ENCODE assay signal across 8 mouse cellular contexts in the genomic region with DNA sequence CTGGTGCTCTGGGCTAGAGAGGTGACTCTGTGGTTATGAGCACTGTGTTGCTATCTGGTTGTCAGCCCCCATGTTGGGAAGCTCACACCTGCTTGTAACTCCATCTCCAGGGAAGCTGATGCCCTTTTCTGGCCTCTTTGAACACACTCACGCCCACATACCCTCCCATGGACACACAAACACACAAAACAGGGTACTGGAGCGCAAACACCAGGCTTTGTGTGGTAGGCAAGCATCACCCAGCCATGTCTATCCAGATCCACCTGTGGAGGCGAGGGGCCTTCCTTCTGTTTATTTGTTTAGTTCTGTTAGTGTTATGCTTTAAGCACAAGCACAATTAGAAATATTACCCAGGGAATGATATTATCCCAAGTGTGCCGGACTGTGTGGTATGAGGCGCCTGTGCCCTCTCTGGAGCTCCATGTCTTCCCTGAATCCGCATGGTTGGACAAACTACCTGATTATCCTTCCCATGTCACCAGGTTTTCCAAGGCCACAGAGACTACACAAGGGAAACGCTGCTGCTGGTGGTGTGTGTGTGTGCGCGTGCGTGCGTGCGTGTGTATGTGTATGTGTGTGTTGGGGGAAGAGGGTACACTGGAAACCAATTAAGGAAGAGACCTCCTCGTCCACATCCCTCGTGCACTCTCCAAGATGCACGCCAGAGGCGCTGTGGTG. TPM values are rescaled to one million over a fixed set of nuclear protein-coding genes. Genes with fewer than 3 reads are reported as not detected.
DNase-seq lines count a peak whose midpoint lies in the region; ATAC-seq and TF ChIP-seq lines count a peak whose summit lies in the region.

No protein-coding gene starts in this region.

- peak; percentile 39; the same call in 1 of the 2 replicates for ATAC-seq in frontal cortex, adult (ENCODE audit: low TSS enrichment)
- peak; percentile 11; the same call in 1 of the 2 replicates for ATAC-seq in hindbrain, embryonic 11.5 days (ENCODE audit: low FRiP score)
- no peak; the same call in 1 of the 2 replicates for ATAC-seq in liver, postnatal 0 days

- peak overlapping the region; percentile 85 for H3K4me2 ChIP-seq in hindbrain, embryonic 11.5 days (replicated peaks; ENCODE audit: low read depth, low read length)
- peak overlapping the region; percentile 85 for H3K4me2 ChIP-seq in liver, postnatal 0 days (ENCODE audit: low read depth, low read length)

- 32% methylated on average over 16 of the region's 16 CpGs for WGBS in hindbrain, embryonic 11.5 days
- 29% methylated on average over 16 of the region's 16 CpGs for WGBS in liver, postnatal 0 days (ENCODE audit: insufficient replicate concordance)
- WGBS in small intestine, adult 2 months = 32% methylated on average over 16 of the region's 16 CpGs

- no peaks in the 10 kb centered on the region for H3K36me3 ChIP-seq in hindbrain, embryonic 11.5 days (ENCODE audit: control insufficient read depth, insufficient read depth, low read length)
- 0 out of 2 replicates have a peak, but pooled peaks cover 5% of the 10 kb centered on the region for H3K36me3 ChIP-seq in liver, postnatal 0 days (replicated peaks; ENCODE audit: insufficient read depth, low read length)
- H3K36me3 ChIP-seq in small intestine, adult 2 months (ENCODE audit: control insufficient read depth, insufficient read depth, low read length) = no peaks in the 10 kb centered on the region

- peak overlapping the region; percentile 62; the same call in 1 of the 2 replicates for H3K27ac ChIP-seq in hindbrain, embryonic 11.5 days (ENCODE audit: low read depth, low read length)
- H3K27ac ChIP-seq in liver, postnatal 0 days (ENCODE audit: low read depth) = peak overlapping the region; percentile 74; the same call in 1 of the 2 replicates
- H3K27ac ChIP-seq in small intestine, adult 2 months (ENCODE audit: insufficient read depth, low read depth, low read length) = peak overlapping the region; percentile 59; the same call in 1 of the 2 replicates

- H3K4me3 ChIP-seq in hindbrain, embryonic 11.5 days (ENCODE audit: low read depth, low read length) = peak overlapping the region; percentile 49
- H3K4me3 ChIP-seq in liver, postnatal 0 days (ENCODE audit: low read depth, low read length) = peak overlapping the region; percentile 58
- peak overlapping the region; percentile 59 for H3K4me3 ChIP-seq in small intestine, adult 2 months (ENCODE audit: low read depth, low read length)

- no peak for DNase-seq in frontal cortex, adult 2 months (ENCODE audit: extremely low spot score in 1 of 2, low spot score in 1 of 2)
- peak; percentile 22 to 70 for DNase-seq in spleen, postnatal 10 days (ENCODE audit: low spot score in 2 of 2)
- DNase-seq in spleen, adult 12 weeks (ENCODE audit: low spot score) = no peak
- DNase-seq in hindbrain, embryonic 11.5 days (ENCODE audit: low spot score) = peak; percentile 89
- DNase-seq in liver, postnatal 0 days = no peak
- DNase-seq in Muller cell, postnatal 12 days (ENCODE audit: inconsistent ontology term) = no peak

- H3K9me3 ChIP-seq in hindbrain, embryonic 11.5 days (ENCODE audit: control insufficient read depth, low read length) = no peaks in the 10 kb centered on the region
- no peaks in the 10 kb centered on the region for H3K9me3 ChIP-seq in liver, postnatal 0 days (ENCODE audit: low read length)

- no peak overlapping the region for H3K9ac ChIP-seq in hindbrain, embryonic 11.5 days (ENCODE audit: low read depth, low read length)
- H3K9ac ChIP-seq in liver, postnatal 0 days (replicated peaks) = no peak overlapping the region; the same call in 1 of the 2 replicates

- H3K27me3 ChIP-seq in hindbrain, embryonic 11.5 days (ENCODE audit: control insufficient read depth, insufficient read depth, low read length) = no peaks in the 10 kb centered on the region
- no peaks in the 10 kb centered on the region for H3K27me3 ChIP-seq in liver, postnatal 0 days (ENCODE audit: insufficient read depth, low read length)
- H3K27me3 ChIP-seq in small intestine, adult 2 months (ENCODE audit: control insufficient read depth, insufficient read depth, low read length) = no peaks in the 10 kb centered on the region

- no peak for TF ChIP-seq EP300 in liver, postnatal 0 days (IDR thresholded peaks at IDR 0.05; ENCODE audit: low read depth)

- TF ChIP-seq POLR2A in small intestine, adult 2 months (IDR thresholded peaks at IDR 0.05; ENCODE audit: low read depth, low read length) = no peak

- peak; percentile 81 for TF ChIP-seq CTCF in liver, postnatal 0 days (IDR thresholded peaks at IDR 0.05; ENCODE audit: low read depth)
- peak; percentile 79 for TF ChIP-seq CTCF in small intestine, adult 2 months (IDR thresholded peaks at IDR 0.05; ENCODE audit: extremely low read depth, insufficient read length, insufficient replicate concordance, low read depth, low read length)

- H3K4me1 ChIP-seq in hindbrain, embryonic 11.5 days (replicated peaks; ENCODE audit: control insufficient read depth, insufficient read depth, low read length) = no peaks in the 10 kb centered on the region; the same call in 1 of the 2 replicates
- peaks cover 12% of the 10 kb centered on the region; the same call in 1 of the 2 replicates for H3K4me1 ChIP-seq in liver, postnatal 0 days (ENCODE audit: insufficient read depth)
- peaks cover 4% of the 10 kb centered on the region; the same call in 1 of the 2 replicates for H3K4me1 ChIP-seq in small intestine, adult 2 months (ENCODE audit: control insufficient read depth, insufficient read depth, insufficient read length, low read length)

RNA-seq across cellular contexts. Expression of a gene that starts 0.8 kb away (rescaled TPM):
- 3.4 and 4.0 TPM in 2 replicates for polyA plus RNA-seq in frontal cortex, adult 2 months (2012; rRNA removed)
- polyA plus RNA-seq in hindbrain, embryonic 11.5 days (2014; fragmentation: Nextera tagmentation; extraction: Ambion mirVana) = 4.8 and 7.2 TPM in 2 replicates
- 0.70 and 0.99 TPM in 2 replicates for polyA plus RNA-seq in liver, postnatal 0 days (2015; fragmentation: Nextera tagmentation; extraction: Ambion mirVana)
- polyA plus RNA-seq in small intestine, adult 2 months (2012; rRNA removed) = 2.3 and 5.4 TPM in 2 replicates

Comparison
In these comparisons a context has a peak if more than half of its experiments do, and no peak if none do; other contexts are left out.
1. DNase-seq: peak in spleen, postnatal 10 days (2 of 2) and hindbrain, embryonic 11.5 days (single experiment); none in frontal cortex, adult 2 months (0 of 2), spleen, adult 12 weeks (single experiment), liver, postnatal 0 days (single experiment) and Muller cell, postnatal 12 days (single experiment).
2. Peak in every context shown above with its lines, with median percentiles within 50 percentile points of each other: H3K27ac ChIP-seq and H3K4me3 ChIP-seq.